Comparison of ENCODE assay signal across 8 mouse cellular contexts in the genomic region with DNA sequence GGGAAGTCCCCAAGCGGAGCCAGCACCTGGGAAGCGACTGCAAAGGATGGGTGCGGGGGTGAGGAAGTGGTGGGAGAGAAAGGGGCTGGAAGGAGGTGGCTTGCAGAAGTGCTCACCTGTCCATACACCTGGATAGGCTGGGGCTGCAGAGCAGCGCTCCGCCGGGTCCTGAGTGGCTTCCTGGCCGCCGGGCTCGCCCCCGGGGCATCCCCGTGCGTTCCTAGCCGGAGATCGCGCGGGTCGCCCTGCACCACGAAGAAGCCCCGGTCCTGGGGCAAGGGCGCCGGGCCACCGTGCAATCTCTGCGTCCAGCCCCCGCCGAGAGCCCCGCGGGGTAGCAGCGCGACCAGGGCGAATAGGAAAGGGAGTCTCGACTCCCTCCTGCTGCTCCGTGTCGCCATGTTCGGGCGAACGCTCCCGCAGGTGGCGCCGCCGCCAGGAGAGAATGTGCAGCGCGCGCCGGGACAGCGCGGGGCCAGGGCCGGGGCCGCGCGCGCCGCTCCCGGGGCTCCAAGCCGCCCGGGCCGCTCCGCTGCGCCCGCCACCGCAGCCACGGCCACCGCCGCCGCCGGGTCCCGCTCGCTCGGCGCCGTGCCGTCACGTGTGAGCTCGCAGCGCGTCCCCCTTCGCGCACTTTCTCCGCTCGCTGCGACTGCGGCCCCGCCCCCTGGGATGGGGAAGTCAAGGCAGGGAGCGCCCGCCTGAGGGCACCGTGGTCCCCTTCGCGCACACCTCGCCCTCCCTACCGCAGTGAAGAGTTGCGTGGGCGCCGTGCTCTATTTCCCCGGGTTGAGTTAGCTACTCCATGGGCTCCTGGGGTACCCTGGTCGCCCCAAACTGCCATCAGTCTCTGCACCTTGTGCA. TPM values are rescaled to one million over a fixed set of nuclear protein-coding genes. Genes with fewer than 3 reads are reported as not detected.
DNase-seq lines count a peak whose midpoint lies in the region; ATAC-seq and TF ChIP-seq lines count a peak whose summit lies in the region.

A gene (minus strand): TSS at position 585 of the 864 bp plus-strand sequence.

- no peaks in the 10 kb centered on the region for H3K9me3 ChIP-seq in hindbrain, embryonic 10.5 days
- H3K9me3 ChIP-seq in lung, postnatal 0 days (ENCODE audit: low read length) = no peaks in the 10 kb centered on the region

- H3K4me1 ChIP-seq in hindbrain, embryonic 10.5 days (replicated peaks) = peaks cover 24% of the 10 kb centered on the region
- H3K4me1 ChIP-seq in lung, postnatal 0 days (ENCODE audit: insufficient read depth, low read depth, low read length) = no peaks in the 10 kb centered on the region

- peak within 1 kb of the TSS; percentile 74 for H3K4me3 ChIP-seq in hindbrain, embryonic 10.5 days
- H3K4me3 ChIP-seq in lung, postnatal 0 days (ENCODE audit: low read depth, low read length) = peak within 1 kb of the TSS; percentile 79

- H3K4me2 ChIP-seq in lung, postnatal 0 days (replicated peaks; ENCODE audit: low read depth, low read length) = peak within 1 kb of the TSS; percentile 76

- no peaks in the 10 kb centered on the region for H3K36me3 ChIP-seq in hindbrain, embryonic 10.5 days
- H3K36me3 ChIP-seq in lung, postnatal 0 days (ENCODE audit: insufficient read depth, low read length) = no peaks in the 10 kb centered on the region

- WGBS in hindbrain, embryonic 10.5 days = under 1% methylated on average over 94 of the region's 94 CpGs
- WGBS in lung, postnatal 0 days = 2% methylated on average over 41 of the region's 94 CpGs

- H3K27me3 ChIP-seq in hindbrain, embryonic 10.5 days (ENCODE audit: insufficient read depth, poor library complexity, severe bottlenecking) = peaks cover 57% of the 10 kb centered on the region
- no peaks in the 10 kb centered on the region for H3K27me3 ChIP-seq in lung, postnatal 0 days (replicated peaks; ENCODE audit: insufficient read depth, low read length)

- H3K27ac ChIP-seq in hindbrain, embryonic 10.5 days = peak within 1 kb of the TSS; percentile 87
- H3K27ac ChIP-seq in lung, postnatal 0 days (ENCODE audit: low read length) = peak within 1 kb of the TSS; percentile 78

- H3K9ac ChIP-seq in lung, postnatal 0 days (replicated peaks; ENCODE audit: low read depth) = peak within 1 kb of the TSS; percentile 64

- ATAC-seq in lung, postnatal 0 days = peak; percentile 92

- TF ChIP-seq EP300 in lung, postnatal 0 days (IDR thresholded peaks at IDR 0.05) = no peak

- DNase-seq in ES-CJ7 (ENCODE audit: low read depth, low spot score) = peak; percentile 70
- DNase-seq in cerebellum, adult 9-11 months = peak; percentile 83
- peak; percentile 45 to 73 for DNase-seq in frontal cortex, postnatal 10 days (ENCODE audit: low spot score in 2 of 2)
- DNase-seq in hindbrain, embryonic 10.5 days (ENCODE audit: low spot score) = peak; percentile 76
- DNase-seq in layer of hippocampus, adult 9-11 months = peak; percentile 61
- peak; percentile 82 for DNase-seq in lung, postnatal 0 days (ENCODE audit: low spot score)
- peak; percentile 69 for DNase-seq in ovary, postnatal 14 days (ENCODE audit: low spot score)
- peak; percentile 57 to 83 for DNase-seq in urinary bladder, adult 18-20 months (ENCODE audit: low spot score in 2 of 2)

- TF ChIP-seq CTCF in lung, postnatal 0 days (IDR thresholded peaks at IDR 0.05) = peak; percentile 74

RNA-seq across cellular contexts. Expression of the gene that starts here (rescaled TPM):
- 4.3 and 4.6 TPM in 2 replicates for polyA plus RNA-seq in hindbrain, embryonic 10.5 days (2016; fragmentation: Nextera tagmentation; extraction: Ambion mirVana)
- polyA plus RNA-seq in lung, postnatal 0 days (2015; fragmentation: Nextera tagmentation; extraction: Ambion mirVana) = 16.4 and 18.4 TPM in 2 replicates

Comparison
In these comparisons a context has a peak if more than half of its experiments do, and no peak if none do; other contexts are left out.
1. Peak in every context shown above with its lines: DNase-seq, ATAC-seq, H3K4me3 ChIP-seq and H3K27ac ChIP-seq.